Mouse (Mus musculus) kidney, postnatal 10 days (tissue): ENCODE data around the gene Zfp36l1.

ENCODE experiments used
- DNase-seq: peaks from one replicate; pipeline ENCODE4 v3.0.0; 2021; ENCODE audit warnings: mixed read lengths

Gene Zfp36l1

GRCm38 (mm10) chr12:80108896-80109668 is 3.7 kb downstream of the Zfp36l1 start:
- peak; percentile 93 for DNase-seq

- peak; percentile 28 for DNase-seq
These were observed 5.7 kb downstream of the Zfp36l1 start for GRCm38 (mm10) chr12:80106896-80107667.

GRCm38 (mm10) chr12:80106138-80106895 is 6.5 kb downstream of the Zfp36l1 start:
- DNase-seq, result no peak

DNA sequence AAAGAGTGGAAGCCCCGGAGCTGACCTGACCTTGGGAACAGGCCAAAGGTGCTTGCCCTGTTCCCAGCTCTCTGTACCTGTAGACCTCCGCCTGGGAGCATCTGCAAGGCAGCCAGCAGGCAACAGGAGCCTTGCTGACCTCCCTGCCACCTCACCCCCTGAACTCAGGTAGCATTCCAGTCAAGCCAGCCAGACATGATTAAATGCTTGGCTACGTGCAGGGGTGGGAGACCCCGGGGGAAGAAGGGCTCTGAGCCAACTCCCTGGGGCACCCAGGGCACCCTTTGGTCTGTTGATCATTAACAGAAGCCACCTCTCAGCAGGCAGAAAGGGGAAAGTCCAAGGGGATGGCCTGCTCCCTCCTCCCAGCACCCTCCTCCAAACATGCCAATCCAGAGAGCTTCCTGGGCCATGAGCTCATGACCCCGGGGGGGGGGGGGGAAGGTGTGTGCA is 9.3 kb downstream of the Zfp36l1 start:
- peak; percentile 89 for DNase-seq

GRCm38 (mm10) chr12:80103089-80103488 is 9.7 kb downstream of the Zfp36l1 start:
- DNase-seq, result no peak

DNA sequence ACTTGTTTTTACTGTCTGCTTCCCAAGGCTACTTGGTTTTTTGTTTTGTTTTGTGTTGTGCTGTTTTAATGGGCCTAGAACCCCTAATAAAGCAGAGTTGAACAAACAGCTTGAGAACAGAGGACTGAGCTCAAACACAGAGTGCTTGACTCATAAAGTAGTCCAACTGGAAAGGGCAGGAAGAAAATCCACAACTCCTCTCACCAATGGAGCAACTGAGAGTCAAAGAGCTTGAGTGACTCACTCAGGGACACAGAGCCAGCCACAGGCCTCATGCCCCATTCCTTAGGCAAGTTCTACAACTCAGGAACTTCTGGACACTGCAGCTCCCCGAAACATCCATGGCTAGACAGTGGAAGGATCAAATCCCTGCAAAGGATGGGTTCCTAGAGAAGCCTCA is 14.0 kb downstream of the Zfp36l1 start:
- no peak for DNase-seq

- DNase-seq, result no peak
These were observed 16.1 kb downstream of the Zfp36l1 start for GRCm38 (mm10) chr12:80096734-80097133.

GRCm38 (mm10) chr12:80092787-80093186 is 20.0 kb downstream of the Zfp36l1 start:
- peak; percentile 70 for DNase-seq

DNA sequence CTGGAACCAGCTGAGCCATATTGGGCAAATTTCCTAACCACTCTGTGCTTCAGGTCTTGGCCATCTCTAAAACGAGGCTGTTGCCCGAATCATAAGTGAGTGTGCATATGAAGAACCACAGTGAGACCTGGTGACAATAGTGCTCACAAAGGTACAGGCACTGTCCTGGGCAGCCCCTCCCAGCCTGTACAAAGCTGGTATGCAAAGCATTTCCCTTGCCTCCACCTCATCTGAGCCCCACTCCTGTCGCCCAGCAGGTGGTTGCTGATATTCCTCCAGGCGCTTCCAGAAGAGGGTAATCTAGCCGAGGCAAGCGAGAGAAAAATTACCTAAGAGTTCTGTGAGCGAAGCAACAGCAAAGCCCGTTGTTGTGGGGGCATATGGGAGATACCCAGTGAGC is 21.7 kb downstream of the Zfp36l1 start:
- DNase-seq, result no peak

DNA sequence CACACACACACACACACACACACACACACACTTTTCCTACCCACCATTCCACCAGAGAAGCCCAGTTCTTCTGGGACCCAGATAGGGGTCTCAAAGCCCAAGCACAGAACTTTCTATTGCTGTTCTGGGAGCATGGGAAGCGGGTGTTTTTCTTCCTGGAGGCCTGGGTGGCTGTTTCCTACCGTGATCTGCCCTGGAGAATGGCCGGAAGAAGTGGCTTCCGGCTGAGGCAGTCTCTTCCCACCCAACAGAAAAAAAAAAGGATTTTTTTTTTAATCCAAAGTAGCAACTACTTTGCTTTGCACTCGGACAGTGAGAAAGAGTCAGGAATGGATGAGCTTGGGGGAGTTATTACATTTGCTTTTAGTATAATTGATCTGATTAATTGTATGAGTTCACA is 22.3 kb downstream of the Zfp36l1 start:
- DNase-seq, result peak; percentile 59

DNA sequence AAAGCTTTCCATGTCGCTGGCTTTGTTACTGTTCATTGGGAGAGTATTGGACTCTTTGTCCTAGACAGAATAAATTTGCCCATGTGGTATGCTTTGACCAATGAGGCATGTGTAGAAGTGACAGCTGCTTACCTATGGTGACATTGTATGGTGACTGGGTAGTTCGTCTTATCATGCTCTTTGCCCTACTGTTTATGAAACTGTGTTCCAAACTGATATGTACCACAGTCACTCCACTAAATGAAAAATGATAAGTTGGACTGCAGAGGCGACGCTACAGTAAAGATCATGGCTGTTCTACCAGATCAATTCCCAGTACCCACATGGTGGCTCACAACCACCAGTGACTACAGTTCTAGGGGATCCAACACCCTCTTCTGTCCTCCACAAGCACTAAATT is 24.7 kb downstream of the Zfp36l1 start:
- DNase-seq, result no peak

- DNase-seq, result no peak
These were observed 28.2 kb downstream of the Zfp36l1 start for GRCm38 (mm10) chr12:80084446-80085112.

- DNase-seq, result peak; percentile 79
These were observed 28.9 kb downstream of the Zfp36l1 start for GRCm38 (mm10) chr12:80083937-80084336.

DNA sequence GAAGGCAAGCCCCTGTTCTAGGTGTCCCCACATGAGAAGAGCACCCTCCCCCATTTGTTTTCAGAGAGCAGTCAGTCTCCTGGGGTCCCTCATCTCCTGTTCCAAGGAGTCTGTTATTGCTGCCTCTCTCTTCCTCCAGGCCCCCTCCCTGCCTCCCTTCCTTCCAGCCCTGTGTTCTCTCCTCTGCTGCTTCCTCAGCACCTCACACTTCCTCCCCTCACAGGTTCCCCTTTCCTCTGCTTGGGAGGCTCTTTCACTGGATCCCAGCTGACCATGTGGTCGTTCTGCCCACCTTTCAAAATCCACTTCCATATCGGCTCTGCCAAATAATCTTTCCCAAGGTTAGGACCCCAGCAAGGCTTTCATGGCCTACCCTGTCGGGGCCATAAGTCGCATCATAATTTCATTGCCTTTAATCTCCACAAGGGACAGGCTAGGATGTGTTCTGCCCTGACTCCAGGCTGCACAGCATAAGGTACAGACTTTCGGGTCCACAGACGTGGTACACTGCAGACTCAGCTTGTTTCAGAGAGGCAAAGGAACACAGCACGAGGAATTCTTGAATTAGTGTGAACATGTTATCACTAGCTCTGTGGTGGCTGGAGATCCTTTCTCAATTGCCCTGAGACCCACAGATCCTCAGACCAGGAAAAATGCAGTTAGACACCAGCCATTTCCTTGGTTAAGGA is 29.5 kb downstream of the Zfp36l1 start:
- no peak for DNase-seq

DNA sequence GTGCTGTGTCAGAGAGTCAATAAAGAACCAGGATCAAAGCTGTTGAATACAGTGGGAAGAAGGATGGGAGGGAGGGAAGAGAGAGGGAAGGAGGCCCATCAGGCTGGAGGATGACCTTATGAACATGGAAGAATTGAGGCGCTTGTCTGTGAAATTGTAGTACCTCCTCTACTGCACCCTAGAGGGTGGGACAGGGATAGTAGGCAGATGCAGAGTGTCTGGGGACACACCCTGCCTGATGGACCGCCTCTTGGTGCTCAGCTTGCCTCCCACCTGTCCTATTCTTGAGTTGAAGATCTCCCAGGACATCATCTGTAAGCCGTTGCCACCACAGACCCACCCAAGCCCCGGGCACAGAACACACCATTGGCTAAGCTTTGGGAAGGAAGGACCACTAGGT is 30.1 kb downstream of the Zfp36l1 start:
- DNase-seq, result no peak

- DNase-seq, result no peak
These were observed 31.4 kb downstream of the Zfp36l1 start for GRCm38 (mm10) chr12:80081440-80081839.

- DNase-seq, result no peak
These were observed 32.9 kb downstream of the Zfp36l1 start for GRCm38 (mm10) chr12:80079937-80080336.

- DNase-seq, result no peak
These were observed 38.5 kb downstream of the Zfp36l1 start for GRCm38 (mm10) chr12:80074331-80074730.

- no peak for DNase-seq
These were observed 42.1 kb downstream of the Zfp36l1 start for GRCm38 (mm10) chr12:80070534-80071287.

DNA sequence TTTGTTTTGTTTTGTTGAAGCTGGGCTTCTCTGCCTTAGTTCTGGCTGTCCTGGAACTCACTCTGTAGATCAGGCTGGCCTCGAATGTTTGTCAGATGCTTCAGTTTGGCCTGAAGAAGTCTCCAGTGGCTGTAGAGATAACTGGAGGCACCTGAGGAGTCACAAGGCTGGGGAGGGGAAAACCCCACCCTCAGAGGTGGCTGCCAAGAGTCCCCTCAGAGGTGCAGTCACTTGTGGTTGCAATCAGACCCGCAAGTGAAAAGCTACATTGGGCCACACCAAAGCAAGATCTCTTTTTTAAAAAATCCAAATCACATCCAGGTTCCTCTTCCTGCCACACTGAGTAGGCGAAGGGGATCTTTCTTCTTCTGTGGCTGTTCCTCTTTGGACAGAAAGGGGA is 43.8 kb downstream of the Zfp36l1 start:
- DNase-seq, result no peak

DNA sequence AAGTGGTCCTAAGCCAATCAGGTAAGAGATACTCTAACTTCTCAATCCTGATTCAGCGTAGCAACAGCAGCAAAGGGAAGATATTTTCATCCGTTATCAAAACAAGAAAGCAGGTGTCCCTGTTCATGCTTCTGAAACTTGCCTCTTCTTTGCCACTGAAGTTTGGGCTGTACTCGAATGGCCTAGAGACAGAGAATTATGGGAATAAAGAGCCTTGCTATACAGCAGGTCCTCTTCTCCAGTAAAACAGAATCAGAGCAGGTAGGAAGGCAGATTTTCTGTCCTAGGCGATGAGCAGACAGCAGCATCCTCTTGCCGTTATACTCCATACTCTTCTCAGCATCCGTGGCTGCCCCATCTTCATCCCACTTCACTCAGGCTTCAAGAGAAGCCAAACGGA is 44.8 kb downstream of the Zfp36l1 start:
- DNase-seq, result no peak
